Mouse (Mus musculus) lung, embryonic 16.5 days (tissue): ENCODE results near the gene Rcor2. TPM values are rescaled to one million over a fixed set of nuclear protein-coding genes. Genes with fewer than 3 reads are reported as not detected.

Experiments used
- ATAC-seq: fragments of 200-750 bp; cut with Nextera tagmentation; 2 replicates; pipeline ENCODE4 v1.8.0; 2017; ENCODE audit warnings: low read depth, mild to moderate bottlenecking, moderate library complexity
- H3K27ac ChIP-seq: fragments of 300-500 bp; sonication (generic); 2 replicates; pipeline ENCODE4 v1.5.1; 2014; ENCODE audit warnings: mild to moderate bottlenecking, control low read depth, low read length
- H3K27me3 ChIP-seq: fragments of 300-500 bp; sonication (generic); 2 replicates; pipeline ENCODE4 v1.6.1; 2014; ENCODE audit warnings: low read depth, low read length, mixed read lengths; ENCODE audit not compliant: control insufficient read depth, insufficient read depth
- H3K36me3 ChIP-seq: fragments of 300-500 bp; sonication (generic); 2 replicates; pipeline ENCODE4 v1.6.1; 2014; ENCODE audit warnings: low read length; ENCODE audit not compliant: control insufficient read depth, insufficient read depth
- H3K4me1 ChIP-seq: fragments of 300-500 bp; sonication (generic); replicated peaks from 2 replicates; pipeline ENCODE4 v1.6.1; 2014; ENCODE audit warnings: low read length, mixed read lengths; ENCODE audit not compliant: control insufficient read depth, insufficient read depth
- H3K4me2 ChIP-seq: fragments of 300-500 bp; sonication (generic); 2 replicates; pipeline ENCODE4 v1.6.1; 2014; ENCODE audit warnings: low read depth, low read length, control low read depth
- H3K4me3 ChIP-seq: fragments of 300-500 bp; sonication (generic); 2 replicates; pipeline ENCODE4 v1.5.1; 2014; ENCODE audit warnings: mild to moderate bottlenecking, low read length, control low read depth
- H3K9ac ChIP-seq: fragments of 300-500 bp; sonication (generic); 2 replicates; pipeline ENCODE4 v1.6.1; 2014; ENCODE audit warnings: low read length, control low read depth
- H3K9me3 ChIP-seq: fragments of 300-500 bp; sonication (generic); 2 replicates; pipeline ENCODE4 v1.6.1; 2016; ENCODE audit warnings: low read length; ENCODE audit not compliant: control insufficient read depth
- WGBS: fragments of 180-500 bp; shearing (Covaris S2); extraction: QIAGEN DNeasy Blood & Tissue Kit; methylation state at CpG from one replicate; pipeline ENCODE4 v1.1.7; 2014; 5-methylcytosine and 5-hydroxymethylcytosine counted together
- polyA plus RNA-seq: library from polyadenylated mRNA; unstranded; fragments of >200 nt; fragmentation: Nextera tagmentation; extraction: Ambion mirVana; gene quantifications from 2 replicates; pipeline ENCODE4 v1.2.1, GENCODE M21; 2015

Gene Rcor2
- polyA plus RNA-seq, 1 experiment from 2014 or later: 8.5 TPM

DNA sequence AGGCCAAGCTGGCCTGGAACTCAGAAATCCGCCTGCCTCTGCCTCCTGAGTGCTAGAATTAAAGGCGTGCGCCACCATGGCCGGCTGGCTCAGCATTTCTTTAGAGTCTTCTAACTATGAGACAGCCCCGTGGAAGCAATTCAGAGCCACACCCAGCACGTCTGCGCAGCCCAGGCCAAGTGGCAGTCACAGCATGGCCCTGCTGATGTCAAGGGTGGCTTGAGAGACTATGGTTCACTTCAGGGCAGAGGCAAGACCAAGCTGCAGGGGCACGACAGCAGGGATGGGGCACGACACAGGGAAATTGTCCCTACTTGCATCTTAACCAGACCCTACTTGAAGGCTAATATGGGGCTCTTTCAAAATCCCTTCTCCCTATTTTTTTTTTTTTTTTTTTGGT, 31.7 kb upstream of the Rcor2 start:
- Histone ChIP-seq H3K9me3 (no peaks in the 10 kb centered on the region), H3K27ac (no peak overlapping the region), H3K4me1 (peaks cover 6% of the 10 kb centered on the region), H3K4me2 (no peak overlapping the region), H3K9ac (no peak overlapping the region), H3K27me3 (no peaks in the 10 kb centered on the region), H3K36me3 (peaks cover 4% of the 10 kb centered on the region; the same call in 1 of the 2 replicates), H3K4me3 (no peak overlapping the region)
- no peak for ATAC-seq
- 88% methylated on average over 9 of the region's 9 CpGs for WGBS

DNA sequence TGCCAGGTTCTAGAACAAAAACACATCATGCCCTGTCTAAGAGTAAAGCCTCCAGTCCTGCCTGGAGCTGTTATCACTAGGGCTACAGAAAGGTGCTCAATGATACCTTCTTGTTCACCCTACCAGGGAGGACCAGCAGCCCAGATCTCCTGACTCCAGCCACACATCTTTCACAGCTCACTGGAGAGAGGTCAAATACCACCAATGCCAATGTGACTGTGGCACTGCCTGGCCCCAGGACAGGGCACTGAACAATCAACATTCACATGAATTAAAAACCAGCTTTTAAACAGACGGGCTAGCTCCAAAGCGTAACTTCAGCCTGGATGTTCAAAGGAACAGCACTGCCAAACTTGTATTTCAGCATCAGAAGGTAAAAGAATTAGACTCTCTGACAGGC, 31.1 kb upstream of the Rcor2 start:
- WGBS: 95% methylated on average over 2 of the region's 2 CpGs
- H3K27me3 ChIP-seq: no peaks in the 10 kb centered on the region

DNA sequence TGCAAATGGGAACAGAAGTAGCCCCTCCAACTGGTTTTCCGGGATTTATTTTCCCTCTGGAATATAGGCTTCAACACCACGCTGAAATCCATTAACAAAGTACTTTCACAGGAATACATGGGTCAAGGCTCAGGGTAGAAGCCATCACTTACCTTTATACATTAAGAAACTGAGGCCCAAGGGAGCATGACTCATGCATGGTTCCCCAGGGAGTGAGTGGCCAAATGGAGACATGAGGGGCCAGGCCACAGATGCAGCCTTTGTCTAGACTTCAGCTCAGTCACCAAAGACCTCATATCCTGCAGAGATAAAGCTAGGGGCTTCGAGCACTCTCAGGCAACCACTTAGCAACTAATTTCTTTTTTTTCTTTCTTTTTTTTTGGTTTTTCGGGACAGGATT, 30.4 kb upstream of the Rcor2 start:
- peaks cover 8% of the 10 kb centered on the region for H3K4me1 ChIP-seq
- WGBS: 82% methylated on average over 4 of the region's 4 CpGs
- no peaks in the 10 kb centered on the region for H3K27me3 ChIP-seq
- H3K9me3 ChIP-seq: no peaks in the 10 kb centered on the region
- no peak overlapping the region for H3K27ac ChIP-seq
- peaks cover 4% of the 10 kb centered on the region; the same call in 1 of the 2 replicates for H3K36me3 ChIP-seq
- H3K9ac ChIP-seq: no peak overlapping the region
- no peak overlapping the region for H3K4me2 ChIP-seq
- ATAC-seq: no peak
- no peak overlapping the region for H3K4me3 ChIP-seq

More for the DNA sequence above, 31.1 kb upstream of the Rcor2 start:
- Histone ChIP-seq H3K9me3 (no peaks in the 10 kb centered on the region), H3K27ac (no peak overlapping the region), H3K4me2 (no peak overlapping the region), H3K4me1 (peaks cover 6% of the 10 kb centered on the region), H3K9ac (no peak overlapping the region), H3K4me3 (no peak overlapping the region), H3K36me3 (peaks cover 4% of the 10 kb centered on the region; the same call in 1 of the 2 replicates)
- no peak for ATAC-seq

DNA sequence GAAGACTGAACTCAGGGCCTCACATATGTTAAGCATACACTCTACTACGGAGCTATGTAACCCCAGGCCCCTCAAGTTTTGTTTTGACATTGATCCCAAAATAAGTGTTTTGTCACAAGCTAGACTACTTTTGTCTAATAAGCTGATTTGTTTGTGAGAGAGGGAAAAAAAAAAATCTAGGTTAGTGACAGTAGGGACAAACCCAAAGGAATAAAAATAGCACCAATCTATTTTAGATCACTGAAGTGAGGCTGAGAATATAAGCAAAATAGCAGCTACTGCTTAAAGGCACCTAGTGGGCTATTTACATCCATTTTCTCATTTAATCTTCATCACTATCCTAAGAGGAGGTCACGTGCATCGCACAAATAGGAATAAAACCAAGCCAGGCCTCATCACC, 27.6 kb upstream of the Rcor2 start:
- no peaks in the 10 kb centered on the region for H3K9me3 ChIP-seq
- peak overlapping the region; percentile 81 for H3K9ac ChIP-seq
- ATAC-seq: no peak
- peaks cover 8% of the 10 kb centered on the region for H3K4me1 ChIP-seq
- peak overlapping the region; percentile 59 for H3K4me2 ChIP-seq
- 0 out of 2 replicates have a peak, but pooled peaks cover 4% of the 10 kb centered on the region for H3K36me3 ChIP-seq
- 86% methylated on average over 3 of the region's 3 CpGs for WGBS
- H3K27me3 ChIP-seq: no peaks in the 10 kb centered on the region
- peak overlapping the region; percentile 77 for H3K4me3 ChIP-seq
- H3K27ac ChIP-seq: no peak overlapping the region

DNA sequence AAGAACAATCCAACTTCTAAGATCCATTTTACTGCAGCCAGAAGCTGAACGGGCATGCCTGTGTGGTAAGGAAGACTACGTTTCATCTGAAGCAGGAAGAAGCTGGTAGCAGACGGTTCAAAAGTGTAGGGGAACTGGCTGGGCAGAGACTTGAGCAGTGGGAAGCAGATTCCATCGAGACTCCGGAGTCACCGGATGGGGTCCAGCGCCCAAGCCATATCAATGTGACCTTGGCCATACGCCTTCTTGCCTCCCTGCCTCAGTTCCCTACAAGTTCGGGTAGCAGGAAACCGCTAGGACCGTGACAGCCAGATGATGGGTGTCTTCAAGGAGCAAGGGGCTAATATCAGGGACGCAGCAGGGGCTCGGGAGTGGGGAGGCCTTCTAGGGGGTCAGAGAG, 26.8 kb upstream of the Rcor2 start:
- no peaks in the 10 kb centered on the region for H3K9me3 ChIP-seq
- peak overlapping the region; percentile 81 for H3K9ac ChIP-seq
- peak overlapping the region; percentile 77 for H3K4me3 ChIP-seq
- ATAC-seq: no peak
- WGBS: under 1% methylated on average over 13 of the region's 13 CpGs
- H3K4me1 ChIP-seq: peaks cover 8% of the 10 kb centered on the region
- H3K4me2 ChIP-seq: peak overlapping the region; percentile 59
- H3K27ac ChIP-seq: 0 out of 2 replicates have a peak overlapping the region, but pooled peaks have one; percentile 0
- H3K36me3 ChIP-seq: 0 out of 2 replicates have a peak, but pooled peaks cover 4% of the 10 kb centered on the region
- no peaks in the 10 kb centered on the region for H3K27me3 ChIP-seq

DNA sequence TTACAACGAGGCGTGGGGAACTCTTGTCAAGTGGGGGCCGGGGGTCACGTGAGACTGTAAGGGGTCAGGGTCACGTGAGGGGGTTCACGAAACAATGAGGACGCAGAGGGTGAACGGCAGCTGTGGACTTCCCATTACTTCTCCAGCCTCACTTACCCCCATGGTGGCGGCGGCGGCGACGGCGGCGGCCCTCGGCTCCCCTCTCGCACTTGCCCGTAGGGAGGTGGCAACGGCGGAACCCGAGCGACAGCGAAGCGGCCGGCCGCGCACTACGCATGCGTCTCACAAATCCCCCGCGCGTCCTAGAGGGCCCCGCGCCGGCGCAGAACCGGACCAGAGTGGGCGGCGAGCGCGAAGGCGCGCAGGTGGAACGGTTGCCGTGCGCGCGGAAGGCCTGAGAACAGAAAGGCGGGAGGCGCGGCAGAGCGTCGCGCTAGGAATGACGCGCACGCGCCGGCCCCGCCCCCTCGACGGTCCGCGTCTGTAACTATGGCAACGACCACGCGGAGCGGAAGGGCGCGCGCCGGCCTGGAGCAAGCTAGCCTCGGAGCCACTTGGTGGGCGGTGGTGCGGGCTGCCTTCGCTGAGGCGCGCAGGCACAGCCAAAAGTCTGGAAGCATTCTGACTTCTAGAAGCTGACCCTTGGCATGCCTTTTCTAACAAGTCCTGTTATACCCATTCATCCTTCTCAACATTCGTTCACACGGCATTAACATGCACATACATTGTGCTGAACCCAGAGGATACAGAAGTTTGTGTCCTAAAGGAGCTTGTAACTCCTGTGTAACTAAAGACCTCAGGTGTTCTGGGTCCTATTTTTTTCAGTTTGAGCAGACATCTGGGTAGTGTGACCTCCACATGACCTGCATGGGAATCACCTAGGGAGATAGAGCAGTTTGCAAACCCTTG, 26.1 kb upstream of the Rcor2 start, which contains the start of gene Naa40:
Gene Naa40 (minus strand): TSS at position 402 of the 909 bp plus-strand sequence.
- H3K36me3 ChIP-seq: 0 out of 2 replicates have a peak, but pooled peaks cover 4% of the 10 kb centered on the region
- peak within 1 kb of the TSS; percentile 81 for H3K9ac ChIP-seq
- H3K4me3 ChIP-seq: peak within 1 kb of the TSS; percentile 77
- peak within 1 kb of the TSS; percentile 78 for H3K27ac ChIP-seq
- peak; percentile 95 for ATAC-seq
- H3K27me3 ChIP-seq: no peaks in the 10 kb centered on the region
- H3K4me2 ChIP-seq: peak within 1 kb of the TSS; percentile 59
- peaks cover 8% of the 10 kb centered on the region for H3K4me1 ChIP-seq
- under 1% methylated on average over 79 of the region's 80 CpGs for WGBS
- no peaks in the 10 kb centered on the region for H3K9me3 ChIP-seq

DNA sequence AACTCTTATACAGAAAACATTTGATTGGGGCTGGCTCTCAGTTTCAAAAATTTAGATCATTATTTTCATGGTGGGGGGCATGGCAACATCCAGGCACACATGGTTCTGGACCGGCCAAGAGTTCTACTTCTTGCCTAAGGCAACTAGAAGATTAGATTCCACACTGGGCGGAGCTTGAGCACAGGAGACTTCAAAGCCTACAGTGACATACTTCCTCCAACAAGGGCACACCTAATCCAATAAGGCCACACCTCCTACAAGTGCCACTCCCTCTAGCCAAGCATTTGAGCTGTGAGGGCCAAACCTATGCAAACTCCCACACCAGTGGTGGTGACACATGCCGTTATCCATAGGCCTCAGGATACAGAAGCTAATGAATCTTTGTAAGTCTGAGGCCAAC, 21.1 kb upstream of the Rcor2 start:
- no peak overlapping the region for H3K4me3 ChIP-seq
- 67% methylated on average over 3 of the region's 3 CpGs for WGBS
- H3K36me3 ChIP-seq: no peaks in the 10 kb centered on the region
- H3K9me3 ChIP-seq: no peaks in the 10 kb centered on the region
- H3K9ac ChIP-seq: no peak overlapping the region
- no peak overlapping the region for H3K27ac ChIP-seq
- H3K4me1 ChIP-seq: 0 out of 2 replicates have a peak, but pooled peaks cover 2% of the 10 kb centered on the region
- ATAC-seq: no peak
- no peak overlapping the region for H3K4me2 ChIP-seq
- no peaks in the 10 kb centered on the region for H3K27me3 ChIP-seq

DNA sequence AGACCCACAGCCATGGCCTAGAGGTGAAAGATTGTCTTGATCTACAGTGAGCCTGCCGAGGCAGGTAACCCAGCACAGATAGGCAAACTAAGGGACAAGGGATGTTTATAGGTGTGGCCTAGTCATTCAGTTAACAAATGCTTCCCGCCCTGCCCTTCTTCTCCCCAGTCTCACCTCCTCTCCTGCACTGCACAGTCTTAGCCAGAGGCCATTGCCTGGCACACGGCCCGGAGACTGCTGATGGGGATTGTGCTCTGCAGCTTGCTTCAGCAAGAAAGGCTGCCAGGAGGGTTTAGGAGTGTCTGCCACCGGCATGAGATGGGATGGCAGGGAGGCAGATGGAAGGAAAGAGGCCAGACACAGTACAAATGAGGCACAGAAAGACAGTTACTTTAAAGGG, 9.2 kb upstream of the Rcor2 start:
- no peaks in the 10 kb centered on the region for H3K36me3 ChIP-seq
- WGBS: 72% methylated on average over 5 of the region's 5 CpGs
- H3K27me3 ChIP-seq: no peaks in the 10 kb centered on the region
- no peaks in the 10 kb centered on the region for H3K4me1 ChIP-seq
- H3K4me2 ChIP-seq: no peak overlapping the region
- no peak overlapping the region for H3K27ac ChIP-seq
- no peak for ATAC-seq
- H3K9ac ChIP-seq: no peak overlapping the region
- no peaks in the 10 kb centered on the region; the same call in 1 of the 2 replicates for H3K9me3 ChIP-seq
- H3K4me3 ChIP-seq: no peak overlapping the region

DNA sequence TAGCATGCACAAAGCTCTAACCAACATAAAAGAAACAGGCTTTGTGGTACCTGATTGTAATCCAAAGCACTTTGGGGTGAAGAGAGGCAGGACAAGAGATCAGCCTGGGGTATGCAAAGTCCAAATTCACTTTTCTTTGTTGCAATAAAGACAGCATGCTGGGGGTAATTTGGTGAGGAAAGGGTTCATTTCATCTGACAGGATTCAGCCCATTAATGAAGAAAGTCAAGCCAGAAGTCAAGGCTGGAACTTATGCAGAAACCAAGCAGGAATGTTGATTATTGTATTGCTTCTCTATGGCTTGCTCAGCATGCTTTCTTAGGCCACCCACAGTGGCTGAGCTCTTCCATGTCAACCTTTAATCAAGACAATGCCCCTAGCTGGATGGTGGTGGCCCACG, 5.6 kb upstream of the Rcor2 start:
- Histone ChIP-seq H3K4me1 (peaks cover 24% of the 10 kb centered on the region), H3K9ac (no peak overlapping the region), H3K27me3 (no peaks in the 10 kb centered on the region), H3K4me3 (no peak overlapping the region), H3K36me3 (no peaks in the 10 kb centered on the region), H3K9me3 (no peaks in the 10 kb centered on the region; the same call in 1 of the 2 replicates), H3K4me2 (no peak overlapping the region), H3K27ac (no peak overlapping the region)
- no peak for ATAC-seq
- 89% methylated on average over 1 of the region's 1 CpGs for WGBS
